Mouse (Mus musculus): Measurements from ENCODE around the gene Helz.

The Helz gene

GRCm38 (mm10) chr11:107615696-107616095, 68.0 kb downstream of the Helz start:
- DNase-seq (ENCODE audit: low read depth, low spot score), result no peak

- DNase-seq (ENCODE audit: low read depth, low spot score), result peak; percentile 83
These were observed 70.2 kb downstream of the Helz start for GRCm38 (mm10) chr11:107617976-107618375.

- DNase-seq (ENCODE audit: low read depth, low spot score), result no peak
These were observed 76.9 kb downstream of the Helz start for GRCm38 (mm10) chr11:107624661-107625060.

GRCm38 (mm10) chr11:107625746-107626145, 78.0 kb downstream of the Helz start:
- no peak for DNase-seq (ENCODE audit: low read depth, low spot score)

- peak; percentile 66 for DNase-seq (ENCODE audit: low read depth, low spot score)
These were observed 81.8 kb downstream of the Helz start for GRCm38 (mm10) chr11:107629504-107629903.

GRCm38 (mm10) chr11:107629951-107630350, 82.2 kb downstream of the Helz start:
- no peak for DNase-seq (ENCODE audit: low read depth, low spot score)

- no peak for DNase-seq (ENCODE audit: low read depth, low spot score)
These were observed 83.4 kb downstream of the Helz start for GRCm38 (mm10) chr11:107631124-107631523.

- DNase-seq (ENCODE audit: low read depth, low spot score), result no peak
These were observed 85.9 kb downstream of the Helz start for GRCm38 (mm10) chr11:107633563-107634146.

GRCm38 (mm10) chr11:107638137-107638536, 90.4 kb downstream of the Helz start:
- DNase-seq (ENCODE audit: low read depth, low spot score), result no peak

- no peak for DNase-seq (ENCODE audit: low read depth, low spot score)
These were observed 91.9 kb downstream of the Helz start for GRCm38 (mm10) chr11:107639657-107640056.

- DNase-seq (ENCODE audit: low read depth, low spot score), result no peak
These were observed 96.7 kb downstream of the Helz start for GRCm38 (mm10) chr11:107644461-107644860.

- DNase-seq (ENCODE audit: low read depth, low spot score), result no peak
These were observed 99.6 kb downstream of the Helz start for GRCm38 (mm10) chr11:107647330-107647729.

- DNase-seq (ENCODE audit: low read depth, low spot score), result no peak
These were observed 100.9 kb downstream of the Helz start for GRCm38 (mm10) chr11:107648668-107649067.

- DNase-seq (ENCODE audit: low read depth, low spot score), result no peak
These were observed 101.7 kb downstream of the Helz start for GRCm38 (mm10) chr11:107649458-107649857.

- DNase-seq (ENCODE audit: low read depth, low spot score), result no peak
These were observed 102.8 kb downstream of the Helz start for GRCm38 (mm10) chr11:107650422-107651051.

- DNase-seq (ENCODE audit: low read depth, low spot score), result no peak
These were observed 103.7 kb downstream of the Helz start for GRCm38 (mm10) chr11:107651391-107651790.

GRCm38 (mm10) chr11:107652137-107652536, 104.4 kb downstream of the Helz start:
- DNase-seq (ENCODE audit: low read depth, low spot score), result no peak

- no peak for DNase-seq (ENCODE audit: low read depth, low spot score)
These were observed 107.8 kb downstream of the Helz start for GRCm38 (mm10) chr11:107655538-107655937.

GRCm38 (mm10) chr11:107657117-107657516, 109.4 kb downstream of the Helz start:
- DNase-seq (ENCODE audit: low read depth, low spot score), result no peak

GRCm38 (mm10) chr11:107660452-107660851, 112.7 kb downstream of the Helz start:
- DNase-seq (ENCODE audit: low read depth, low spot score), result no peak

- DNase-seq (ENCODE audit: low read depth, low spot score), result no peak
These were observed 114.9 kb downstream of the Helz start for GRCm38 (mm10) chr11:107662666-107663065.

- DNase-seq (ENCODE audit: low read depth, low spot score), result no peak
These were observed 119.8 kb downstream of the Helz start for GRCm38 (mm10) chr11:107667542-107667941.

- no peak for DNase-seq (ENCODE audit: low read depth, low spot score)
These were observed 120.5 kb downstream of the Helz start for GRCm38 (mm10) chr11:107668223-107668622.

GRCm38 (mm10) chr11:107668977-107669376, 121.2 kb downstream of the Helz start:
- DNase-seq (ENCODE audit: low read depth, low spot score), result no peak
